Mouse (Mus musculus) frontal cortex, postnatal 25 days (tissue): ENCODE data around the gene Rln1.

Experiments
- DNase-seq, 2 experiments: peaks; one replicate each; pipeline ENCODE4 v3.0.0; 2022; ENCODE audit warnings: low spot score in 2 of 2

Rln1 gene

GRCm38 (mm10) chr19:29334068-29334745, at the start of gene Rln1:
TSS of gene Rln1 (minus strand) at chr19:29334670.
- DNase-seq = no peak

DNA sequence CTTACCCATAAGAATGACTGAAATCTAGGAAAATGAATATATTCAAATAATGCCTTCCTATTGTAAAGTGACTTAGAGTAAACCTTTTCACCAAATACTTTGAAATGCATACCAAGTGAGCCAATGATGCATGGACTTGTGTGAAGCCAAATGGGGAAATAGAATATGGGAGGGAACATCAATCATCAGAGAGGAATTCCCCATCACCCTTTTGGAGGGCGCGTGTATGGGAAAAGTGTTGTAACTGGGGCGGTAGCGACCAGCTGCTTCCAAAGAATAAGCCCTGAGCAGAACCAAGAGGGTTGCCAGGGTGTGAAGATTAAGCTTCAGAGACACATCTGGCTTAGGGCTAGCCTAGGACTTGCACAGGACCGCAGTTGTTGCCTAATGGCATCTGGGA, 48.9 kb upstream of the Rln1 start:
- DNase-seq = no peak

DNA sequence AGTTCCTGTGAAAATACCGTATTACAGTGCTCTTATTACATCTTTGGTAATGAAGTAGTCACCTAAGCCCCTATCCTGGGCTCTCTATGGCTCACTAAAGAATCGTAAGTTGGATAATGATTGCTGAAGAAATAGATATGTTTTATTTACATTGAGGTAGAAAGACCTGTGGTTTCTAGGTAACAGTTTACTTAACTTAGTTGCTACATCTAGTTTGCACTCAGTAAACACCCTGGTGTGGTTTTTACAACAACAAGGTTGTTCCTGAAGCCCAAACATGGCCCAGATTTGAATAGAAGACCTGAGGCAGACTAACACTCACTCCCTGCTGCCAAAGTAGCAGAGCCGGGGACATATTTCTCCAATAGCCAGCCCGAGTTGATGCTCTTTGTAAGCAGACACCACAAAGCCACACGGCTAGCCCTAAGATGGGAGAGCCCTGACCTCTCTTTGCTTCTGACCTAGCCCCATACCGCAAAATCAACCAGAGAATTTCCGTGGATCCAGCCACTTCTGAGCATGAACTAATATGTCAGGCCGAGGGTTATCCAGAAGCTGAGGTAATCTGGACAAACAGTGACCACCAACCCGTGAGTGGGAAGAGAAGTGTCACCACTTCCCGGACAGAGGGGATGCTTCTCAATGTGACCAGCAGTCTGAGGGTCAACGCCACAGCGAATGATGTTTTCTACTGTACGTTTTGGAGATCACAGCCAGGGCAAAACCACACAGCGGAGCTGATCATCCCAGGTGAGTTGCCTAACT, 45.6 kb upstream of the Rln1 start:
- no peak for DNase-seq

- DNase-seq = no peak
These were observed 41.9 kb upstream of the Rln1 start for GRCm38 (mm10) chr19:29376382-29376781.

- no peak for DNase-seq
These were observed 40.5 kb upstream of the Rln1 start for GRCm38 (mm10) chr19:29374947-29375346.

DNA sequence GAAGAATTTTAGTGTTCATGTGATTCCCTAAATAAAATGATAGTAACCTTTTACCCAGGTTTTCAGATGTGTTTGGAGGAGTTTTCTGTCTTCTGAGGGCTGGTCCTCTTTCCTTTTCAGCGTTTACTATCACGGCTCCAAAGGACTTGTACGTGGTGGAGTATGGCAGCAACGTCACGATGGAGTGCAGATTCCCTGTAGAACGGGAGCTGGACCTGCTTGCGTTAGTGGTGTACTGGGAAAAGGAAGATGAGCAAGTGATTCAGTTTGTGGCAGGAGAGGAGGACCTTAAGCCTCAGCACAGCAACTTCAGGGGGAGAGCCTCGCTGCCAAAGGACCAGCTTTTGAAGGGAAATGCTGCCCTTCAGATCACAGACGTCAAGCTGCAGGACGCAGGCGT, 39.0 kb upstream of the Rln1 start:
- no peak for DNase-seq

GRCm38 (mm10) chr19:29372621-29373020, 38.2 kb upstream of the Rln1 start:
- DNase-seq = no peak

DNA sequence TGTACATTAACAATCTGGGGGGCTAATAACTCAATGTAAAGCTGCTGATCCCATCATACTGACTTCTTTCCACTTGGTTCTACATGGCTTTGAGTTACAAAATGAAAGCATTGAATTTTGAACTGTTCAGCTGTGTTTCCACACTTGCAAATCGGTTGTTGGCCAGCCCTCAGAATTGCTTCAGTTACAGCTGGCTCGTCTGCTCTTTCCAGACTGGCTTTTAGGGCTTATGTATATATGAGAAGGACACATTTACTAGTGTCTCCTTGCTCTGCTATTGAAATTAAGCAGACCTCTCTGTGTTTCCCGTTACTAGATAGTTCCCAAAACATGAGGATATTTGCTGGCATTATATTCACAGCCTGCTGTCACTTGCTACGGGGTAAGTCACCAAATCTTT, 37.7 kb upstream of the Rln1 start:
- no peak for DNase-seq

- DNase-seq = no peak
These were observed 37.0 kb upstream of the Rln1 start for GRCm38 (mm10) chr19:29371284-29372081.

GRCm38 (mm10) chr19:29370545-29371283, 36.2 kb upstream of the Rln1 start:
- no peak for DNase-seq

DNA sequence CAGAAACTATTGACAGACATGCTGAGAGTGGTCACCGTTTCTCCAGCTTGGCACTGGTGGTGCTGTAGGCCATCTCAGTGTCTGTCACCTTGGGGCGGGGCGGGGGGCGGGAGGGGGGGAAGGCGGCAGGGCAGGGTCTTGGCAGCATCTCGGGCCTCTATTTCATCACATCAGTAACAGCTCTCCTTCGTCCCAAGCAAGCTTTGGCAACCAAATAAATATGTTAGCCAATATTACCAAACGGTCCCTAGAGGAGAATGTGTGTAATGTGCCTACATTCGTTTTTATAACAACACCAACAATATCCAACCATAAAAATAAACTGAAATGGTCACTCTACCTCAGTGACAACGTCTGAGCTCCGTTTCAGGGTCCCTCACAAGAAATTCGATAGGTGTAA, 35.6 kb upstream of the Rln1 start:
- no peak for DNase-seq

DNA sequence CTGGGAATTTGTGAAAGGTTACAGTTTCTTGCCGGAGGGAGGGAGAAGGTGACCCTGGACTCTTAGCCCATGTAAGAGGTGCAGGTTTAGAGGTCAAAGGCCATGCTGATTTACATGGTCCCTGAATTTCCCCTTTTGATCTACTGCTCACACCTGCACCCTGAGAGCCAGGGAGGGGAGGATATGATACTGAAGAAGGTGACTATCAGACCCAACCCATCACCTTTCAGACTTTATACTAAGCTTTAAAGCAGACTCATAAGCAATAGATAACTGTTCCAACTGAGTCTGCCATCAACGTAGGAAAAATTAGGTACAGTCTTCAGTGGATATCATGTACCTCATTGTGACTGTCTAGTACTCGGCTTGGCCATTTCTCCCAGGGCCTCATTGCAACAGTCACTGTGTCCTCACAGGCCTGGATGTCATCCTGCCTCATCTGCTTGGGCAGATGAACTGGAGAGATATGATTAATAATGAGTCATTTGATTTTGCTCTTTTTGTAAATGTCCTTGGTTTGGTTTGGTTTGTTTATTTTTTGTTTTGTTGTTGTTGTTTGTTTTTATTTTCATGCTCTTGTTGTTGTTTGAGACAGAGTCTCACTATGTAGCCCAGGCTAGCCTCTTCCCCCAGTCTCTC, 34.3 kb upstream of the Rln1 start:
- no peak for DNase-seq

DNA sequence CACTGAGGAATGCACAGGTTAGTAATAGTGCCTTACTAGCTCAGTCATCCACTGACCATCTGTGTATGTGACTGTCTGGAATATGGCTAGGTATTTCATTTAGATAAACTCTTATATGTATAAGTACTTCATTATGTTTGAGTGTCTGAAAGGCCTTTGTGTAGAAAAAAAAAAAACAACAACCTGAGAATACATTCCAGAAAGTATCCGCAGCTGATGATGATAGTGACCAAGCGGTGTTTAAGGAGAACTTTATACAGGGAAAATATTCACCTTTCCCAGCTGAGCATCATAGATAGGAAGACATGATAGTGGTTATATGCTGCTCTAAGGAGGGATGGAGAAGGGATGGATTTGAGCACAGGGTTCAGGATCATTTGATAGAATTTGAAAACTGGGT, 33.6 kb upstream of the Rln1 start:
- DNase-seq = no peak

GRCm38 (mm10) chr19:29366969-29367622, 32.6 kb upstream of the Rln1 start, which contains the start of the genes Plgrkt and Cd274:
TSS of gene Plgrkt (minus strand) at chr19:29367390.
TSS of gene Cd274 (plus strand) at chr19:29367455.
- peak in 1 of 2 experiments; percentile 21 for DNase-seq

DNA sequence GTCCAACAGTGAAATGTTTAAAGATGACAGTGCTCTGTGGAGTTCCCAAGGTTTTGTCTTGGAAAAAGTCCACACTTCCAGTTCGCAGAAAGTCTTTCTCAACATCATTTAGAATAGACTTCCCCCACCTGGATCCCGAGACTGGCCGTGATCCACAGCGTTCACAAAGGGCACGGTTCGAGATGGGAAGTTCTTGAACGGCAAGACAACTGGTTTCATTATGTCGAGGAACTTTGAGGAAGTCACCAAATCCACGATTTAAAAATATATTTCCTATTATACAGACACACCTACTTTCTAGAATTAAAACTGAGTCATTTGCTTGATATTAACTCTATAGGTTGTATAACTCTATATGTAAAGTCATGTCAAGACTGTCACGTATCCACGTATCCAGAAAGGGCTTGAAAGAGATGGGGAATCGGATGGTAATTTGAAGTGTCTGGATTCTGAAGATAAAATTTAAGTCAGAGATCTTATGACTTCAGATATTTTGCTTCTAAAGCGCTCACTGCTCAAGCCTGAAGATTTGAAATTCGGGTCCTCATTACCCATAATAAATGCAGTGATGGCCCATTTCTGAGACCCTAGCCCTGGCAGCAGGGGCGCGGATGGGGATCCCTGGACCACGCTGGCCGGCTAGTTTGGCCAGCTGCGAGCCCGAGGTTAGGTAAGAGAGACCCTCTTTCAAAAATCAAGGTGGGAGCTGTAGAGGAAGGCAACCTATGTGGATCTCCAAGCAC, 31.9 kb upstream of the Rln1 start:
- no peak for DNase-seq

GRCm38 (mm10) chr19:29365105-29365504, 30.6 kb upstream of the Rln1 start:
- DNase-seq = no peak

DNA sequence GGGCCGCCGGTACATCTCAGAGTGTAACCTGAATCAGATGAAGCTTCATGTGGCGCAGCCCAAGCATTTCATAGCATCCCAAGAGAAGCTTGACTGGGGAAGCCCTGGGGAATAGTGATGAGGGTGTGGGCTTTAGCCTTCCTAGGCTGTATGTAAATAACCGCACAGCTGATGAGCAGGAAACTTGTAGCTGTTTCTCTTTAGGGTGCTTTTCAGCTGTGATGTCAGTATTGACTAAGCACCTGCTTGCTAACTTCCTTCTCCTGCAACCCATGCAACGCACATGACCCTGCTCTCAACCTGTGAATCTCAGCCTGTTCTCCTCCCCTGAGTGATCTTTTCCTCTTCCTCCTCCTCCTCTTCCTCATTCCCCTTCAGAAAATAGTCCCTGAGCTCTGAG, 29.6 kb upstream of the Rln1 start:
- DNase-seq = no peak

DNA sequence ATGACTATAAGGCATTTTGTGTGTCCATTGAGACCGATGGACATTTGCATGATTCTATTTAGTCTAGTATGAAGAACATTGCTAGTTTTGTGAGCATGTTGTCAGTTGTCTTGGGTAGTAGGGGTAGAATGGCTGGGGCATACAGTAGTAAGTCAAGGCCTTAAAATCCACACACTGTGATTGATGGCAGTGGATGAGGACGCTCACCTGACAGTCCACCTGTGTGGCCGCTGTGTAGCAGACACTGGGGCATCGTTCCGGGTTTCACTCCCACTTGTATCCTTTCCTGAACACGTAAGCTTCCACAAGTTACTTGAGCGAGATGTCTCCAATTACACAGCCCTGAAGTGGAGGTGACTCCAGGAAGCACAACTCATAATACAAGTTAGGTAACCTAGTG, 29.1 kb upstream of the Rln1 start:
- no peak for DNase-seq

DNA sequence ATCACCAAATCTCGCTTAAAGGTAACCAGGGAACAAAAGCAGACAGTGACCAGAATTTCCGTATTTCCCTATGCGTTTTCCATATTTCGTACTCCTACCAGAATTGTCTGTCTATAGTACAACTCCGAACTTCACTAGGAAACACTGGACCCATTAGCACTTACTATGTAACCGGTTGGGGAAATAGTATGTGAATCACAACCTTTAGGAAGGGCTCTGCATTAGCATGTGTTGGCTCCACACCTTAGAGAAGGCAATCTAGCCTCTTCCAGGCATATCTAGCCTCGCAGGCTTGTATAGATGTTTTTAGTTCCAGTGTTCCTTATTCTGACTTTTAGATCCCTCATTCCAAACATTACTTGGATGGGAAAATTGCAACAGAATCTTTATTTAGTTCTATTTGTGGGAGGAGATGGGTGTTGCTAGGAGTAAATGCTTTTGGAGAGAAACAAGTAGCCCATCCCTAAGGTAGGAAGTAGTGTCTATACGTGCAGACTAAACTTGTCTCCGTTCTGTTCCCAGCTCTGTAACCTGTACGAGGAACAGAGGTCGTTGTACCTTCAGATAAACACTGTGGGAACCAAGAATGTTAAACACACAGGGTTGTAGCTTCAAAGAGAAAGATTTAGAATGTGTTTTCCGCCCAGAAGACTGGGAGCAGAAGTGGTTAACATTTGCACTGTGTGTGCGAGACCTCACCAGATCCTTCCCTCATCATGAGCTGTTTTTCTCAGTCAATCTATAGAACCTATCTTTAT, 27.9 kb upstream of the Rln1 start:
- DNase-seq = no peak
